Mouse (Mus musculus) megakaryocyte-erythroid progenitor cell, adult 5-6 weeks (primary cell): ENCODE results near the gene Pcbd2. TPM values are rescaled to one million over a fixed set of nuclear protein-coding genes. Genes with fewer than 3 reads are reported as not detected.

Experiments used
- ATAC-seq: replicated peaks from 2 replicates; pipeline ENCODE4 v1.8.0; 2016; ENCODE audit warnings: mild to moderate bottlenecking, inconsistent platforms; ENCODE audit not compliant: severe bottlenecking, poor library complexity, low FRiP score, low TSS enrichment
- total RNA-seq, 2 experiments: library from RNA; stranded (forward) in 1 of 2; stranded (reverse) in 1 of 2; fragments of 200-1000, 215-1000 nt in 1 of 2; fragments of >200 nt in 1 of 2; fragmentation: Nextera tagmentation in 1 of 2; gene quantifications; 2 replicates each; pipeline ENCODE4 v1.2.3; 2014 to 2017

Pcbd2 gene
- total RNA-seq, 2 experiments from 2014 or later: 23.9 to 25.5 TPM

- peak; percentile 78 for ATAC-seq
Observed at GRCm38 (mm10) chr13:55732121-55732520, 5.0 kb downstream of the Pcbd2 start.

- ATAC-seq: no peak
Observed at GRCm38 (mm10) chr13:55733628-55734502, 6.7 kb downstream of the Pcbd2 start.

- ATAC-seq: no peak
Observed at GRCm38 (mm10) chr13:55737885-55738284, 10.7 kb downstream of the Pcbd2 start.

- no peak for ATAC-seq
Observed at GRCm38 (mm10) chr13:55742306-55742705, 15.1 kb downstream of the Pcbd2 start.

- ATAC-seq: 0 out of 2 replicates have a peak, but pooled peaks have one; percentile 27
Observed at GRCm38 (mm10) chr13:55754380-55754779, 27.2 kb downstream of the Pcbd2 start.

GRCm38 (mm10) chr13:55756789-55757188 lies 29.6 kb downstream of the Pcbd2 start:
- no peak for ATAC-seq

GRCm38 (mm10) chr13:55757645-55758044 lies 30.5 kb downstream of the Pcbd2 start:
- 0 out of 2 replicates have a peak, but pooled peaks have one; percentile 63 for ATAC-seq

GRCm38 (mm10) chr13:55760576-55760975 lies 33.4 kb downstream of the Pcbd2 start:
- ATAC-seq: no peak

GRCm38 (mm10) chr13:55761486-55761885 lies 34.3 kb downstream of the Pcbd2 start:
- ATAC-seq: no peak

GRCm38 (mm10) chr13:55774352-55774751 lies 47.2 kb downstream of the Pcbd2 start:
- ATAC-seq: no peak

GRCm38 (mm10) chr13:55775056-55775455 lies 47.9 kb downstream of the Pcbd2 start:
- ATAC-seq: no peak

GRCm38 (mm10) chr13:55784268-55784667 lies 57.1 kb downstream of the Pcbd2 start, which contains the start of gene Catsper3:
Gene Catsper3, plus strand, starts transcription at chr13:55784568.
- ATAC-seq: no peak

- ATAC-seq: no peak
Observed at GRCm38 (mm10) chr13:55786120-55786519, 59.0 kb downstream of the Pcbd2 start.

- no peak for ATAC-seq
Observed at GRCm38 (mm10) chr13:55801246-55801645, 74.1 kb downstream of the Pcbd2 start.

GRCm38 (mm10) chr13:55803973-55804372 lies 76.8 kb downstream of the Pcbd2 start:
- ATAC-seq: no peak

GRCm38 (mm10) chr13:55809041-55809623 lies 82.0 kb downstream of the Pcbd2 start:
- no peak for ATAC-seq

- no peak for ATAC-seq
Observed at GRCm38 (mm10) chr13:55809707-55810106, 82.5 kb downstream of the Pcbd2 start.

- no peak for ATAC-seq
Observed at GRCm38 (mm10) chr13:55810947-55811346, 83.8 kb downstream of the Pcbd2 start.

GRCm38 (mm10) chr13:55813490-55814016 lies 86.4 kb downstream of the Pcbd2 start:
- ATAC-seq: no peak

GRCm38 (mm10) chr13:55814834-55815233 lies 87.7 kb downstream of the Pcbd2 start:
- ATAC-seq: no peak
